Mouse (Mus musculus) liver, embryonic 16.5 days (tissue): ENCODE results near the gene Psrc1. TPM values are rescaled to one million over a fixed set of nuclear protein-coding genes. Genes with fewer than 3 reads are reported as not detected.

ENCODE experiments used
- ATAC-seq: fragments of 200-750 bp; cut with Nextera tagmentation; 2 replicates; pipeline ENCODE4 v1.8.0; 2017; ENCODE audit warnings: low read depth, mild to moderate bottlenecking, moderate number of reproducible peaks, moderate library complexity
- H3K27ac ChIP-seq: fragments of 300-500 bp; sonication (generic); 2 replicates; pipeline ENCODE4 v1.5.1; 2014; ENCODE audit warnings: mild to moderate bottlenecking, low read length
- H3K27me3 ChIP-seq: fragments of 300-500 bp; sonication (generic); 2 replicates; pipeline ENCODE4 v1.6.1; 2014; ENCODE audit warnings: low read depth, low read length, mixed read lengths; ENCODE audit not compliant: control insufficient read depth, insufficient read depth
- H3K36me3 ChIP-seq: fragments of 300-500 bp; sonication (generic); 2 replicates; pipeline ENCODE4 v1.6.1; 2014; ENCODE audit warnings: mild to moderate bottlenecking; ENCODE audit not compliant: control insufficient read depth, insufficient read depth
- H3K4me1 ChIP-seq: fragments of 300-500 bp; sonication (generic); 2 replicates; pipeline ENCODE4 v1.6.1; 2014; ENCODE audit warnings: low read depth, low read length, mixed read lengths; ENCODE audit not compliant: control insufficient read depth
- H3K4me2 ChIP-seq: fragments of 300-500 bp; sonication (generic); 2 replicates; pipeline ENCODE4 v1.6.1; 2014; ENCODE audit warnings: low read depth, low read length, mixed read lengths
- H3K4me3 ChIP-seq: fragments of 300-500 bp; sonication (generic); 2 replicates; pipeline ENCODE4 v1.5.1; 2014; ENCODE audit warnings: low read depth, mild to moderate bottlenecking, low read length
- H3K9ac ChIP-seq: fragments of 300-500 bp; sonication (generic); 2 replicates; pipeline ENCODE4 v1.6.1; 2014; ENCODE audit warnings: low read depth, low read length
- H3K9me3 ChIP-seq: fragments of 300-500 bp; sonication (generic); replicated peaks from 2 replicates; pipeline ENCODE4 v1.6.1; 2016; ENCODE audit warnings: low read length; ENCODE audit not compliant: control insufficient read depth
- WGBS: fragments of 180-500 bp; shearing (Covaris S2); extraction: QIAGEN DNeasy Blood & Tissue Kit; methylation state at CpG from one replicate; pipeline ENCODE4 v1.1.7; 2014; ENCODE audit not compliant: insufficient replicate concordance; 5-methylcytosine and 5-hydroxymethylcytosine counted together
- polyA plus RNA-seq: library from polyadenylated mRNA; unstranded; fragments of >200 nt; fragmentation: Nextera tagmentation; extraction: Ambion mirVana; gene quantifications from 2 replicates; pipeline ENCODE4 v1.2.1, GENCODE M21; 2015

Psrc1 gene
- polyA plus RNA-seq, 1 experiment from 2014 or later, result 12.0 TPM

- Histone ChIP-seq H3K4me1 (peaks cover 8% of the 10 kb centered on the region), H3K9me3 (no peaks in the 10 kb centered on the region)
- peak; percentile 18; the same call in 1 of the 2 replicates for ATAC-seq
These were observed 22.7 kb upstream of the Psrc1 start for GRCm38 (mm10) chr3:108360894-108361293.

GRCm38 (mm10) chr3:108363626-108364025 is 20.0 kb upstream of the Psrc1 start:
- H3K4me3 ChIP-seq, result no peak overlapping the region
- H3K4me1 ChIP-seq, result peaks cover 9% of the 10 kb centered on the region
- H3K4me2 ChIP-seq, result no peak overlapping the region
- no peak overlapping the region for H3K9ac ChIP-seq
- no peaks in the 10 kb centered on the region for H3K36me3 ChIP-seq
- H3K27ac ChIP-seq, result no peak overlapping the region
- ATAC-seq, result no peak
- WGBS, result 45% methylated on average over 3 of the region's 3 CpGs
- no peaks in the 10 kb centered on the region for H3K9me3 ChIP-seq
- no peaks in the 10 kb centered on the region for H3K27me3 ChIP-seq

More at GRCm38 (mm10) chr3:108360894-108361293, 22.7 kb upstream of the Psrc1 start:
- Histone ChIP-seq H3K4me2 (no peak overlapping the region), H3K36me3 (no peaks in the 10 kb centered on the region; the same call in 1 of the 2 replicates), H3K9ac (no peak overlapping the region), H3K27me3 (no peaks in the 10 kb centered on the region), H3K4me3 (no peak overlapping the region), H3K27ac (no peak overlapping the region)
- WGBS, result 15% methylated on average over 7 of the region's 7 CpGs

GRCm38 (mm10) chr3:108364270-108364995 is 19.2 kb upstream of the Psrc1 start, which contains the start of gene Mybphl:
Gene Mybphl (plus strand): TSS chr3:108364911.
- Histone ChIP-seq H3K9me3 (no peaks in the 10 kb centered on the region), H3K4me1 (peaks cover 12% of the 10 kb centered on the region), H3K36me3 (no peaks in the 10 kb centered on the region), H3K4me2 (no peak within 1 kb of the TSS), H3K27me3 (no peaks in the 10 kb centered on the region), H3K9ac (no peak within 1 kb of the TSS), H3K4me3 (no peak within 1 kb of the TSS), H3K27ac (peak within 1 kb of the TSS; percentile 29; the same call in 1 of the 2 replicates)
- ATAC-seq, result peak; percentile 45
- WGBS, result 56% methylated on average over 9 of the region's 9 CpGs

- 53% methylated on average over 9 of the region's 9 CpGs for WGBS
- H3K9ac ChIP-seq, result no peak overlapping the region
- ATAC-seq, result no peak
- H3K9me3 ChIP-seq, result no peaks in the 10 kb centered on the region
- no peak overlapping the region for H3K4me2 ChIP-seq
- no peaks in the 10 kb centered on the region for H3K27me3 ChIP-seq
- no peak overlapping the region for H3K4me3 ChIP-seq
- peaks cover 8% of the 10 kb centered on the region for H3K4me1 ChIP-seq
- no peaks in the 10 kb centered on the region for H3K36me3 ChIP-seq
- peak overlapping the region; percentile 64 for H3K27ac ChIP-seq
These were observed 16.5 kb upstream of the Psrc1 start for GRCm38 (mm10) chr3:108367173-108367572.

GRCm38 (mm10) chr3:108367828-108368227 is 15.8 kb upstream of the Psrc1 start:
- H3K4me3 ChIP-seq, result no peak overlapping the region
- peaks cover 11% of the 10 kb centered on the region for H3K4me1 ChIP-seq
- H3K9ac ChIP-seq, result no peak overlapping the region
- no peaks in the 10 kb centered on the region for H3K9me3 ChIP-seq
- no peak overlapping the region for H3K4me2 ChIP-seq
- no peaks in the 10 kb centered on the region for H3K36me3 ChIP-seq
- no peaks in the 10 kb centered on the region for H3K27me3 ChIP-seq
- WGBS, result 49% methylated on average over 3 of the region's 3 CpGs
- peak; percentile 74 for ATAC-seq
- peak overlapping the region; percentile 68 for H3K27ac ChIP-seq

- no peaks in the 10 kb centered on the region for H3K36me3 ChIP-seq
- no peaks in the 10 kb centered on the region for H3K27me3 ChIP-seq
- H3K4me3 ChIP-seq, result no peak overlapping the region
- no peaks in the 10 kb centered on the region for H3K9me3 ChIP-seq
- H3K4me2 ChIP-seq, result no peak overlapping the region
- ATAC-seq, result peak; percentile 74
- H3K9ac ChIP-seq, result no peak overlapping the region
- 46% methylated on average over 5 of the region's 5 CpGs for WGBS
- H3K27ac ChIP-seq, result peak overlapping the region; percentile 68
- H3K4me1 ChIP-seq, result peaks cover 11% of the 10 kb centered on the region
These were observed 14.9 kb upstream of the Psrc1 start for GRCm38 (mm10) chr3:108368721-108369120.

- no peaks in the 10 kb centered on the region for H3K9me3 ChIP-seq
- H3K4me1 ChIP-seq, result peaks cover 7% of the 10 kb centered on the region
- no peak overlapping the region for H3K9ac ChIP-seq
- no peaks in the 10 kb centered on the region for H3K36me3 ChIP-seq
- no peak overlapping the region for H3K4me2 ChIP-seq
- H3K27ac ChIP-seq, result no peak overlapping the region
- no peak for ATAC-seq
- no peaks in the 10 kb centered on the region for H3K27me3 ChIP-seq
- H3K4me3 ChIP-seq, result no peak overlapping the region
- WGBS, result 31% methylated on average over 3 of the region's 3 CpGs
These were observed 11.4 kb upstream of the Psrc1 start for GRCm38 (mm10) chr3:108372274-108372673.

- Histone ChIP-seq H3K9ac (no peak overlapping the region), H3K4me2 (no peak overlapping the region), H3K27ac (no peak overlapping the region), H3K9me3 (no peaks in the 10 kb centered on the region), H3K27me3 (no peaks in the 10 kb centered on the region), H3K36me3 (no peaks in the 10 kb centered on the region), H3K4me1 (peaks cover 7% of the 10 kb centered on the region), H3K4me3 (no peak overlapping the region)
- ATAC-seq, result no peak
- WGBS, result 42% methylated on average over 3 of the region's 3 CpGs
These were observed 10.9 kb upstream of the Psrc1 start for GRCm38 (mm10) chr3:108372691-108373090.

GRCm38 (mm10) chr3:108378875-108379663 is 4.6 kb upstream of the Psrc1 start:
- Histone ChIP-seq H3K27ac (no peak overlapping the region), H3K4me1 (peaks cover 19% of the 10 kb centered on the region), H3K4me3 (no peak overlapping the region), H3K9ac (no peak overlapping the region), H3K27me3 (no peaks in the 10 kb centered on the region), H3K4me2 (no peak overlapping the region), H3K9me3 (no peaks in the 10 kb centered on the region), H3K36me3 (no peaks in the 10 kb centered on the region)
- 62% methylated on average over 7 of the region's 7 CpGs for WGBS
- ATAC-seq, result no peak
